Mouse (Mus musculus) forebrain, embryonic 12.5 days (tissue): ENCODE measurements around the gene Vps37b. TPM values are rescaled to one million over a fixed set of nuclear protein-coding genes. Genes with fewer than 3 reads are reported as not detected.
A peak's percentile ranks its signal among the peaks of the same experiment; 100 is the strongest.

Experiments used
- ATAC-seq: fragments of 200-750 bp; cut with Nextera tagmentation; 2 replicates; pipeline ENCODE4 v1.8.0; 2017; ENCODE audit warnings: moderate TSS enrichment; ENCODE audit not compliant: low FRiP score
- H3K27ac ChIP-seq: fragments of 300-500 bp; sonication (generic); 2 replicates; pipeline ENCODE4 v1.5.1; 2016; ENCODE audit warnings: mild to moderate bottlenecking
- H3K27me3 ChIP-seq: fragments of 300-500 bp; sonication (generic); 2 replicates; pipeline ENCODE4 v1.6.1; 2016; ENCODE audit warnings: mild to moderate bottlenecking
- H3K36me3 ChIP-seq: fragments of 300-500 bp; sonication (generic); replicated peaks from 2 replicates; pipeline ENCODE4 v1.6.1; 2016; ENCODE audit warnings: mild to moderate bottlenecking
- H3K4me1 ChIP-seq: fragments of 300-500 bp; sonication (generic); 2 replicates; pipeline ENCODE4 v1.6.1; 2016
- H3K4me2 ChIP-seq: fragments of 300-500 bp; sonication (generic); 2 replicates; pipeline ENCODE4 v1.6.1; 2016; ENCODE audit warnings: mild to moderate bottlenecking, moderate library complexity
- H3K4me3 ChIP-seq: fragments of 300-500 bp; sonication (generic); replicated peaks from 2 replicates; pipeline ENCODE4 v1.5.1; 2016; ENCODE audit warnings: mild to moderate bottlenecking
- H3K9ac ChIP-seq: fragments of 300-500 bp; sonication (generic); 2 replicates; pipeline ENCODE4 v1.6.1; 2016; ENCODE audit warnings: mild to moderate bottlenecking
- H3K9me3 ChIP-seq: fragments of 300-500 bp; sonication (generic); 2 replicates; pipeline ENCODE4 v1.6.1; 2016
- WGBS: fragments of 180-500 bp; shearing (Covaris S2); methylation state at CpG from one replicate; pipeline ENCODE4 v1.1.7; 2016; 5-methylcytosine and 5-hydroxymethylcytosine counted together
- polyA plus RNA-seq: library from polyadenylated mRNA; unstranded; fragments of >200 nt; fragmentation: Nextera tagmentation; extraction: Ambion mirVana; gene quantifications from 2 replicates; pipeline ENCODE4 v1.2.1, GENCODE M21; 2016

Gene Vps37b
- polyA plus RNA-seq, 1 experiment from 2014 or later: 70.5 TPM

- no peak for ATAC-seq
- H3K27ac ChIP-seq: peak overlapping the region; percentile 19; the same call in 1 of the 2 replicates
- peaks cover 29% of the 10 kb centered on the region for H3K4me1 ChIP-seq
- H3K4me3 ChIP-seq: no peak overlapping the region
- no peaks in the 10 kb centered on the region for H3K27me3 ChIP-seq
- H3K4me2 ChIP-seq: no peak overlapping the region
- WGBS: 74% methylated on average over 9 of the region's 9 CpGs
- no peaks in the 10 kb centered on the region for H3K36me3 ChIP-seq
- H3K9ac ChIP-seq: no peak overlapping the region
- no peaks in the 10 kb centered on the region for H3K9me3 ChIP-seq
Observed at GRCm38 (mm10) chr5:124041097-124041496, 9.0 kb upstream of the Vps37b start.

DNA sequence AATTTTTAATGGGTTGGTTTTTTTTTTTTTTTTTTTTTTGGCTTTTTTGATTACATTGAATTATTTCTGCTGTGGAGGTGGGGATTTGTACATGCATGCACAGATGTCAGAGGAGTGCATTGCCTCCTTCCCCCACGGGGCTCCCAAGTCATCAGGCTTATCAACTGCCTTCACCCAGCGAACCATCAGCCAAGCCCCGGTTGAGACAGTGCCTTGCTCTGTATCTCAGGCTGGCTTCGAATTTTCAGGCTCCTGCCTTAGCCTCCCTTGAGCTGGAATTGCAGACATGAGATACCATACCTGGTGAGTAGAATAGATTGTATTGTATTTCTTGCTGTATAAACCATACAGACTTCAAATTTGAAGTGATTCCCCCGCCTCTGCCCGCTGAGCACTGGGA, 7.5 kb upstream of the Vps37b start:
- no peak overlapping the region for H3K4me2 ChIP-seq
- H3K4me3 ChIP-seq: no peak overlapping the region
- WGBS: 88% methylated on average over 6 of the region's 6 CpGs
- H3K4me1 ChIP-seq: peaks cover 22% of the 10 kb centered on the region
- no peaks in the 10 kb centered on the region for H3K36me3 ChIP-seq
- no peak overlapping the region for H3K27ac ChIP-seq
- H3K9me3 ChIP-seq: no peaks in the 10 kb centered on the region
- no peak overlapping the region for H3K9ac ChIP-seq
- no peaks in the 10 kb centered on the region for H3K27me3 ChIP-seq
- no peak for ATAC-seq

- WGBS: 20% methylated on average over 5 of the region's 5 CpGs
- H3K4me3 ChIP-seq: no peak overlapping the region
- no peak overlapping the region; the same call in 1 of the 2 replicates for H3K4me2 ChIP-seq
- H3K36me3 ChIP-seq: no peaks in the 10 kb centered on the region
- H3K27ac ChIP-seq: peak overlapping the region; percentile 60
- H3K4me1 ChIP-seq: peaks cover 12% of the 10 kb centered on the region
- no peaks in the 10 kb centered on the region for H3K27me3 ChIP-seq
- no peak overlapping the region for H3K9ac ChIP-seq
- peak; percentile 61; the same call in 1 of the 2 replicates for ATAC-seq
- no peaks in the 10 kb centered on the region for H3K9me3 ChIP-seq
Observed at GRCm38 (mm10) chr5:124036836-124037235, 4.8 kb upstream of the Vps37b start.

DNA sequence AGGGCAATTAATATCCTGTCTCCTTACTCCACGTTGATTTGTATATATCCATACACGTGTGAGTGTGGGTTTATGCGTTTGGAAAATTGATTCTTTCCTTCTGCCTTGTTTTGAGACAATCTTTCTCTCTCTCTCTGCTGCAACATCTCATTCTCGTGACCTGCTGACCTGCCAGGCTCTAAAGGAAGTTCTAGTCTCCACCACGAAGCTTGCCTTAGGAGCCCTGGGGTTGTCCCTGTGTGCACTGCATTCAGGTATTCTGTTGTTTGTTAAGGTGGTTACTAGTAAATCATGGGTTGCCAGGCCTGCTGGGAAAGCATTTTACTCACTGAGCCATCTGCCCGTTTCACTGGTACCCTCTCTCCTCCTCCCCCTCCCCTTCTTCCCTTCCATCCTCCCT, 4.3 kb upstream of the Vps37b start:
- ATAC-seq: no peak
- 31% methylated on average over 6 of the region's 6 CpGs for WGBS

DNA sequence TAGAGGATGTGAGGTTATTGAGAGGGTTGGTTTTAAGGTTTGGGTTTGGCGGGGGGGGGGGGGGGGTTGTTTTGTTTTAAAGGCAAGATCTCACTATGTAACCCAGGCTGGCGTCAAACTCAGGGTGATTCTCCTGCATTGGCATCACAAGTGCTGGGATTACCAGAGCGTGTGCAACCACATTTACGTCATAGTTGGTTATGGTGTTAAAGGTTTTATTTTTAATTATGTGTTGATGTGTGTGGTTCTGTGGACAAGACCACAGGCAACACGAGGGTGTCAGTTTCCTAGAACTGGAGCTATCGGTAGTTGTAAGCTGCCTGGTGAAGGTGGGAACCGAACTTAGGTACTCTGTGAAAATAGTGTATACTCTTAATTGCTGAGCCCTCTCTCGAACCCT, 3.7 kb upstream of the Vps37b start:
- peaks cover 12% of the 10 kb centered on the region for H3K4me1 ChIP-seq
- H3K9ac ChIP-seq: no peak overlapping the region
- H3K9me3 ChIP-seq: no peaks in the 10 kb centered on the region
- ATAC-seq: no peak
- WGBS: 81% methylated on average over 7 of the region's 8 CpGs
- H3K27me3 ChIP-seq: no peaks in the 10 kb centered on the region
- H3K27ac ChIP-seq: no peak overlapping the region
- H3K4me2 ChIP-seq: no peak overlapping the region
- no peaks in the 10 kb centered on the region for H3K36me3 ChIP-seq
- no peak overlapping the region for H3K4me3 ChIP-seq

More for the DNA sequence above, 4.3 kb upstream of the Vps37b start:
- Histone ChIP-seq H3K27me3 (no peaks in the 10 kb centered on the region), H3K4me1 (peaks cover 12% of the 10 kb centered on the region), H3K36me3 (no peaks in the 10 kb centered on the region), H3K9ac (no peak overlapping the region), H3K4me2 (no peak overlapping the region), H3K4me3 (no peak overlapping the region), H3K27ac (peak overlapping the region; percentile 60), H3K9me3 (no peaks in the 10 kb centered on the region)

DNA sequence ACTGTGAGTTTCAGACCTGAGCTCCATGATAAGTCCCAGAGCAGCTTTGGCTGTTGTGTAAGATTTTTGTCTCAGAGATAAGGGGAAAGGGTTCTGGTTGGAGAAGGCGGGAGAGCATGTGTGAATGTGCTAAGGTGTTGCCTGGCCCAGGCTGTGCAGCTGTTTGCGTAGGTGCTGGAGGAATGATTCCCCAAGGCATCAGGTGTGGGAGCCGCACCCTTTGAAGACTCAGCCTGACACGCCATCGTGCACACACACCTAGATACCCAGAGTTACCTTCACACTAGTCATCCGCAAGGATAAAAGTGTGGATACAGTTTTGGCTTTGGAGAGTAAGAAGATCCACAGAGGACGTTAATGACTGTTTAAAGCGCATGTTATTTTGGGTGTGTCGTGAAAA, 3.3 kb upstream of the Vps37b start:
- Histone ChIP-seq H3K36me3 (no peaks in the 10 kb centered on the region), H3K4me2 (no peak overlapping the region), H3K4me3 (no peak overlapping the region), H3K9me3 (no peaks in the 10 kb centered on the region), H3K4me1 (peaks cover 16% of the 10 kb centered on the region), H3K27ac (no peak overlapping the region), H3K27me3 (no peaks in the 10 kb centered on the region), H3K9ac (no peak overlapping the region)
- 92% methylated on average over 9 of the region's 9 CpGs for WGBS
- ATAC-seq: no peak

GRCm38 (mm10) chr5:124034471-124034870, 2.4 kb upstream of the Vps37b start:
- ATAC-seq: no peak
- H3K27me3 ChIP-seq: no peaks in the 10 kb centered on the region
- H3K9ac ChIP-seq: no peak overlapping the region
- peaks cover 25% of the 10 kb centered on the region for H3K4me1 ChIP-seq
- H3K36me3 ChIP-seq: no peaks in the 10 kb centered on the region
- no peak overlapping the region for H3K4me2 ChIP-seq
- H3K4me3 ChIP-seq: no peak overlapping the region
- H3K27ac ChIP-seq: no peak overlapping the region
- WGBS: 82% methylated on average over 11 of the region's 11 CpGs
- H3K9me3 ChIP-seq: no peaks in the 10 kb centered on the region

GRCm38 (mm10) chr5:124031068-124031955, 758 bp downstream of the Vps37b start:
- Histone ChIP-seq H3K9ac (peak overlapping the region; percentile 98), H3K4me1 (peaks cover 47% of the 10 kb centered on the region), H3K36me3 (peaks cover 4% of the 10 kb centered on the region), H3K4me2 (peak overlapping the region; percentile 87), H3K27me3 (no peaks in the 10 kb centered on the region), H3K27ac (peak overlapping the region; percentile 92), H3K9me3 (no peaks in the 10 kb centered on the region), H3K4me3 (peak overlapping the region; percentile 95)
- ATAC-seq: 0 out of 2 replicates have a peak, but pooled peaks have one; percentile 4
- under 1% methylated on average over 26 of the region's 26 CpGs for WGBS

GRCm38 (mm10) chr5:124030386-124031067, 1.5 kb downstream of the Vps37b start:
- H3K9me3 ChIP-seq: no peaks in the 10 kb centered on the region
- 31% methylated on average over 12 of the region's 12 CpGs for WGBS
- peak overlapping the region; percentile 92 for H3K27ac ChIP-seq
- H3K4me1 ChIP-seq: peaks cover 52% of the 10 kb centered on the region
- peak overlapping the region; percentile 95 for H3K4me3 ChIP-seq
- no peaks in the 10 kb centered on the region for H3K27me3 ChIP-seq
- peaks cover 4% of the 10 kb centered on the region for H3K36me3 ChIP-seq
- no peak for ATAC-seq
- peak overlapping the region; percentile 98 for H3K9ac ChIP-seq
- peak overlapping the region; percentile 87 for H3K4me2 ChIP-seq

GRCm38 (mm10) chr5:124029220-124030035, 2.6 kb downstream of the Vps37b start:
- H3K4me1 ChIP-seq: peaks cover 63% of the 10 kb centered on the region
- H3K36me3 ChIP-seq: peaks cover 4% of the 10 kb centered on the region
- no peak overlapping the region for H3K9ac ChIP-seq
- no peaks in the 10 kb centered on the region for H3K27me3 ChIP-seq
- WGBS: 94% methylated on average over 19 of the region's 19 CpGs
- 0 out of 2 replicates have a peak overlapping the region, but pooled peaks have one; percentile 31 for H3K27ac ChIP-seq
- 0 out of 2 replicates have a peak overlapping the region, but pooled peaks have one; percentile 0 for H3K4me3 ChIP-seq
- H3K9me3 ChIP-seq: no peaks in the 10 kb centered on the region
- ATAC-seq: no peak
- H3K4me2 ChIP-seq: peak overlapping the region; percentile 87

DNA sequence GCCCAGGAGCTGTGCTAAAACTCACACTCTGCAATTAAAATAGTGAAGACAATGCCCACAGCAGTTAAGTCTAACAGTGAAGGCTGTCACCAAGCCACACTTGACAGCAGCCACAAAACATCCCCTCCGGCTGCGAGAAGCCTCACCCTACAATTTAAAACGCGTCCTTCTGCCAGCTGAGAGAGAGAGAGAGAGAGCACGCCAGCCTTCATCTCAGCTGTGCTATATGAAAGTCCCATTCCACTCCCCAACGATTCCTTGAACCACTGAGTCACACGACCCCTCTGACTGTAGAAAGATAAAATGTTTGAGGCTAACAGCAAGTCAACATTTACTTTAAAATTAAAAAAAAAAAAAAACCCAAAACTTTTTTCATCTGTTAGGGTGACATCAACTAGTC, 3.4 kb downstream of the Vps37b start:
- peaks cover 4% of the 10 kb centered on the region for H3K36me3 ChIP-seq
- peak overlapping the region; percentile 79 for H3K27ac ChIP-seq
- no peak for ATAC-seq
- H3K9me3 ChIP-seq: no peaks in the 10 kb centered on the region
- H3K9ac ChIP-seq: no peak overlapping the region
- H3K4me1 ChIP-seq: peaks cover 71% of the 10 kb centered on the region
- 33% methylated on average over 7 of the region's 7 CpGs for WGBS
- H3K4me3 ChIP-seq: no peak overlapping the region
- peak overlapping the region; percentile 19; the same call in 1 of the 2 replicates for H3K4me2 ChIP-seq
- no peaks in the 10 kb centered on the region for H3K27me3 ChIP-seq
